Comparison of ENCODE assay signal across 25 mouse cellular contexts in the genomic region with DNA sequence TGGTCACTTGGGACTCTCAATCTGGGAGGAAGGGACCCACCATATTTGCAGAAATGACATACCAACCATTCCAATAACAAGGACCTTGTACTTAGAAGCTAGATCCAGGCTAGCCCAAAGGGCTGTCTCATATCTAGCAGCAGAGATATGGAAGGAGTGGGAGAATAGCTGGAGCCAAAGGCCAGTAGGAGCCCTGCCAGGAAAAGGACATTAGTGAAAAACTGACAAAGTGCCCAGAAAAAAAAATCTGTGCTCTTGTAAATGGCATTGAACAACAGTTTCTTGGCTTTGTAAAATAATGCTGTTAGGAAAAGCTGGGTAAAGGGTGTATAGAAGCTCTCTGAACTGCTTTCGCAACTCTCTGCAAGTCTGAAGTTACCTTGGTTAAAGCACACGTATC. TPM values are rescaled to one million over a fixed set of nuclear protein-coding genes. Genes with fewer than 3 reads are reported as not detected.
"Had no signal": no experiment of that assay in that cellular context is flagged by ENCODE, and none has a peak within 500 bp of the region (broad histone marks: within the 10 kb centered on the region; RNA-seq: fewer than 3 reads in every experiment).

No protein-coding gene starts in this region.

- H3K4me3 ChIP-seq: lung, embryonic 15.5 days; megakaryocyte, embryonic 14.5 days; midbrain, embryonic 13.5 days; midbrain, embryonic 15.5 days; myocyte; neural tube, embryonic 13.5 days; neural tube, embryonic 15.5 days had no signal

- H3K36me3 ChIP-seq: lung, embryonic 15.5 days; midbrain, embryonic 13.5 days; midbrain, embryonic 15.5 days; neural tube, embryonic 13.5 days; neural tube, embryonic 15.5 days had no signal

- H3K9ac ChIP-seq: lung, embryonic 15.5 days; midbrain, embryonic 13.5 days; midbrain, embryonic 15.5 days; neural tube, embryonic 13.5 days; neural tube, embryonic 15.5 days had no signal

- H3K4me1 ChIP-seq: lung, embryonic 15.5 days; megakaryocyte, embryonic 14.5 days; midbrain, embryonic 13.5 days; midbrain, embryonic 15.5 days; neural tube, embryonic 13.5 days; neural tube, embryonic 15.5 days had no signal

- H3K9me3 ChIP-seq: lung, embryonic 15.5 days; midbrain, embryonic 13.5 days; midbrain, embryonic 15.5 days; neural tube, embryonic 13.5 days; neural tube, embryonic 15.5 days had no signal

- ATAC-seq: lung, postnatal 0 days; midbrain, embryonic 13.5 days; midbrain, embryonic 15.5 days had no signal

- H3K27me3 ChIP-seq: lung, embryonic 15.5 days; megakaryocyte, embryonic 14.5 days; midbrain, embryonic 13.5 days; midbrain, embryonic 15.5 days; neural tube, embryonic 13.5 days; neural tube, embryonic 15.5 days had no signal

- H3K4me2 ChIP-seq: lung, embryonic 15.5 days; midbrain, embryonic 11.5 days; midbrain, embryonic 13.5 days; midbrain, embryonic 15.5 days; neural tube, embryonic 13.5 days; neural tube, embryonic 15.5 days had no signal

- DNase-seq: lung, adult 2 months; lung, postnatal 14 days; lung, postnatal 36 days; retina, postnatal 1 day; right cerebral cortex, adult 18-20 months; right cerebral cortex, postnatal 25 days; right cerebral cortex, postnatal 4 days; spleen, adult 18-20 months; thymus, adult 18-20 months; thymus, postnatal 14 days; thymus, postnatal 36 days had no signal

- H3K27ac ChIP-seq: lung, embryonic 15.5 days; macrophage; midbrain, embryonic 13.5 days; midbrain, embryonic 15.5 days; neural tube, embryonic 13.5 days; neural tube, embryonic 15.5 days had no signal

RNA-seq across cellular contexts. Expression of a gene that starts 33.5 kb away (rescaled TPM):
- total RNA-seq: megakaryocyte progenitor cell, adult 5-6 weeks had no signal
- polyA plus RNA-seq: macrophage; myocyte; small intestine, adult 2 months; stomach, embryonic 14.5 days had no signal

RNA-seq across cellular contexts. Expression of a gene that starts 52.9 kb away (rescaled TPM):
- total RNA-seq: megakaryocyte progenitor cell, adult 5-6 weeks had no signal
- polyA plus RNA-seq: lung, embryonic 15.5 days; macrophage; midbrain, embryonic 11.5 days; midbrain, embryonic 13.5 days; midbrain, embryonic 15.5 days; myocyte; neural tube, embryonic 11.5 days; neural tube, embryonic 13.5 days; neural tube, embryonic 15.5 days; small intestine, adult 2 months had no signal
